Mouse (Mus musculus) olfactory bulb, adult 2 months (tissue): Measurements from ENCODE around the gene Dennd5a.

Source experiments
- CTCF ChIP-seq: fragments of 200-500 bp; IDR thresholded peaks from 2 replicates; pipeline ENCODE4 v1.5.1; 2012; ENCODE audit warnings: low read depth, mild to moderate bottlenecking, low read length, moderate library complexity; ENCODE audit not compliant: insufficient read depth
- POLR2A ChIP-seq: fragments of 200-500 bp; IDR thresholded peaks from 2 replicates; pipeline ENCODE4 v1.6.1; 2012; ENCODE audit warnings: mild to moderate bottlenecking, low read depth, low read length, moderate library complexity; ENCODE audit not compliant: insufficient read depth

GRCm38 (mm10) chr7:109906165-109906564 is 54.1 kb downstream of the Dennd5a start:
- TF ChIP-seq CTCF (no peak), POLR2A (no peak)
